ENCODE assay signal across 17 mouse cellular contexts in genomic region chr6:65743871-65744202, GRCm38 (mm10). TPM values are rescaled to one million over a fixed set of nuclear protein-coding genes. Genes with fewer than 3 reads are reported as not detected.
"Had no signal": no experiment of that assay in that cellular context is flagged by ENCODE, and none has a peak within 500 bp of the region (broad histone marks: within the 10 kb centered on the region; RNA-seq: fewer than 3 reads in every experiment).

No protein-coding gene starts in this region.

- H3K9me3 ChIP-seq: liver, embryonic 13.5 days had no signal

- H3K27ac ChIP-seq: kidney, embryonic 15.5 days; left cerebral cortex, adult 2 months; liver, embryonic 13.5 days; neural tube, embryonic 13.5 days; stomach, postnatal 0 days had no signal

- H3K9ac ChIP-seq: kidney, embryonic 15.5 days; liver, embryonic 13.5 days; neural tube, embryonic 13.5 days had no signal

- H3K27me3 ChIP-seq: kidney, embryonic 15.5 days; liver, embryonic 13.5 days; neural tube, embryonic 13.5 days had no signal

- H3K4me2 ChIP-seq: kidney, embryonic 15.5 days; liver, embryonic 13.5 days; neural tube, embryonic 13.5 days had no signal

- H3K36me3 ChIP-seq: kidney, embryonic 15.5 days; liver, embryonic 13.5 days; neural tube, embryonic 13.5 days had no signal

- H3K4me3 ChIP-seq: kidney, embryonic 15.5 days; left cerebral cortex, adult 2 months; liver, embryonic 13.5 days; neural tube, embryonic 13.5 days had no signal

- H3K4me1 ChIP-seq: kidney, embryonic 15.5 days had no signal

- DNase-seq: kidney, adult 11 months; kidney, adult 8-10 months; kidney, postnatal 10 days; kidney, postnatal 36 days; layer of hippocampus, postnatal 36 days; liver, embryonic 13.5 days; lung, adult 2 months; lung, postnatal 14 days; lung, postnatal 4 days; thymus, adult 2 months; thymus, postnatal 14 days; thymus, postnatal 4 days had no signal

RNA-seq across cellular contexts. Expression of gene Prdm5, which starts 35.0 kb away (rescaled TPM):
- polyA plus RNA-seq: liver, adult 2 months had no signal
